Mouse (Mus musculus): ENCODE results near the gene Fabp1. TPM values are rescaled to one million over a fixed set of nuclear protein-coding genes. Genes with fewer than 3 reads are reported as not detected.

Fabp1 gene
- polyA plus RNA-seq, 1 experiment: 8.3 TPM

DNA sequence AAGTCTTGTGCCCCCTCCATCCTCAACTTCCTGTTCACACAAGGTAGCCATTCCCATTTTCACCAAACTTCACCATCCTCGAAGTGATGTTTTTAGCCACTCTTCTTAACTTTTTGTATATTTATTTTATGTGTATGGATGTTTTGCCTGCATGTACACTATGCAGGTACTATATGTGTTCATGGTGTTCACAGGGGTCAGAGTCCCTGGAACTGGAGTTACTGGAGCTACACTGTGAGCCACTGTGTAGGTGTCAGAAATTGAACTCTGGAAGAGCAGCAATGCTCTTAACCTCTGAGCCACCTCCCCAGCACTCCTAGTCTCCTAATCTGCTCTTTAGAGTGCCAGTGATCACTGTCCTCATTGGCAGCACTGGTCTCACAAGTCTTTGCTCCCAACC, 48.8 kb downstream of the Fabp1 start:
- 94% methylated on average over 1 of the region's 1 CpGs for WGBS

DNA sequence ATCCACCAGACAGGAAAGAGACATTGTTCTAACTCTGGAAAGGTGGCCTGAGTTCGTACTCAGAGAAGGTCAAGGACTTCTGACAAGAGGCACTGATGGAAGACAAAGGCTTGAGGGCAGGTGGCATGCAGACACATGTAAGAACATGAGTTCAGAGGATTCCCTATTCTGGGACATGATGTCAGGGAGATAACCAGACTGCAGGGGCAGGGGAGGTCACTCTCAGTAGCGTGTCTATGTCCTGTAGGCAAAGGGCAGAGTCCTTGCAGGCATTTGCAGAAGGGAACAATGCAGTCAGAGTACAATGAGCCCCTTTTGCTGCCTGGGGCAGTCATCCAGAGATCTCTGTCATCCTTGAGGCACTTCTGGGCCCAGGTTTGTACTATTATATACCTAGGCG, 50.0 kb downstream of the Fabp1 start:
- no peak for TF ChIP-seq CTCF (conservative IDR thresholded peaks at IDR 0.05; ENCODE audit: insufficient read depth, insufficient read length, low read depth, low read length)
- TF ChIP-seq POLR2A (IDR thresholded peaks at IDR 0.05; ENCODE audit: low read depth, low read length): no peak
- Histone ChIP-seq H3K27ac (ENCODE audit: insufficient read depth, low read depth, low read length) (no peak overlapping the region), H3K4me1 (ENCODE audit: control insufficient read depth, insufficient read depth, low read length) (no peaks in the 10 kb centered on the region), H3K27me3 (replicated peaks; ENCODE audit: control insufficient read depth, insufficient read depth, low read length) (no peaks in the 10 kb centered on the region), H3K36me3 (ENCODE audit: control insufficient read depth, insufficient read depth, low read length) (no peaks in the 10 kb centered on the region), H3K4me3 (ENCODE audit: insufficient read depth, low read depth, low read length) (no peak overlapping the region)
- no peak for DNase-seq
- WGBS: 70% methylated on average over 3 of the region's 3 CpGs

More for the DNA sequence above, 48.8 kb downstream of the Fabp1 start:
- DNase-seq: no peak
- H3K27me3 ChIP-seq (replicated peaks; ENCODE audit: control insufficient read depth, insufficient read depth, low read length): no peaks in the 10 kb centered on the region
- no peaks in the 10 kb centered on the region for H3K4me1 ChIP-seq (ENCODE audit: control insufficient read depth, insufficient read depth, low read length)
- no peak overlapping the region for H3K4me3 ChIP-seq (ENCODE audit: insufficient read depth, low read depth, low read length)
- no peak for TF ChIP-seq POLR2A (IDR thresholded peaks at IDR 0.05; ENCODE audit: low read depth, low read length)
- no peak for TF ChIP-seq CTCF (conservative IDR thresholded peaks at IDR 0.05; ENCODE audit: insufficient read depth, insufficient read length, low read depth, low read length)
- H3K27ac ChIP-seq (ENCODE audit: insufficient read depth, low read depth, low read length): no peak overlapping the region
- no peaks in the 10 kb centered on the region for H3K36me3 ChIP-seq (ENCODE audit: control insufficient read depth, insufficient read depth, low read length)

DNA sequence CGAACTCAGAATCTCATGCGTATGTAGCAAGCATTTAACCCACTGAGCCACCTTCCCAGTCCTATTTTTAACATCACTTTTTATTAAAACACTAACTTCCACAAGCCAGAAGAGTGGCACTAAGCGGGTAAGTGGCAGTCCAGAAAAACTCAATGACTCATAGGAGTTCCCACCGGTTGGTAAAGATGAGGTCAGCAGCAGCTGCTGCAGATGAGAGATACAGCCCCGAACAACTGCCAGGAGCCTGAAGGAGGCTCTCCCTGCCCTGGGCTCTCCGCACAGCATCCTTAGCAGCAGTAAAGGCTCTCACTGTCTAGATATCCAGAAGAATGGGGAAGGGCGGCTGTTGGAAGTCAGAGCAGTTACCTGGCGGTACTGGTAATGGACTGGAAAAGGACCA, 51.3 kb downstream of the Fabp1 start:
- Histone ChIP-seq H3K36me3 (ENCODE audit: control insufficient read depth, insufficient read depth, low read length) (no peaks in the 10 kb centered on the region), H3K4me1 (ENCODE audit: control insufficient read depth, insufficient read depth, low read length) (no peaks in the 10 kb centered on the region), H3K27ac (ENCODE audit: insufficient read depth, low read depth, low read length) (no peak overlapping the region), H3K27me3 (replicated peaks; ENCODE audit: control insufficient read depth, insufficient read depth, low read length) (no peaks in the 10 kb centered on the region), H3K4me3 (ENCODE audit: insufficient read depth, low read depth, low read length) (no peak overlapping the region)
- no peak for TF ChIP-seq CTCF (conservative IDR thresholded peaks at IDR 0.05; ENCODE audit: insufficient read depth, insufficient read length, low read depth, low read length)
- DNase-seq: no peak
- WGBS: 82% methylated on average over 8 of the region's 8 CpGs

- H3K27ac ChIP-seq (ENCODE audit: insufficient read depth, low read depth, low read length): no peak overlapping the region
- H3K36me3 ChIP-seq (ENCODE audit: control insufficient read depth, insufficient read depth, low read length): no peaks in the 10 kb centered on the region
- WGBS: 91% methylated on average over 6 of the region's 6 CpGs
- H3K4me3 ChIP-seq (ENCODE audit: insufficient read depth, low read depth, low read length): no peak overlapping the region
- no peaks in the 10 kb centered on the region for H3K4me1 ChIP-seq (ENCODE audit: control insufficient read depth, insufficient read depth, low read length)
- no peaks in the 10 kb centered on the region for H3K27me3 ChIP-seq (replicated peaks; ENCODE audit: control insufficient read depth, insufficient read depth, low read length)
- no peak for DNase-seq
- no peak for TF ChIP-seq POLR2A (IDR thresholded peaks at IDR 0.05; ENCODE audit: low read depth, low read length)
- TF ChIP-seq CTCF (conservative IDR thresholded peaks at IDR 0.05; ENCODE audit: insufficient read depth, insufficient read length, low read depth, low read length): no peak
These were observed 54.8 kb downstream of the Fabp1 start for GRCm38 (mm10) chr6:71254456-71254855.

Other genes with a start within 250 kb of the Fabp1 start
- gene Foxi3, start 243.3 kb upstream of the Fabp1 start, polyA plus RNA-seq (2012; rRNA removed): not detected in 2 replicates
- 251 and 265 TPM in 2 replicates for gene Thnsl2, start 55.4 kb upstream of the Fabp1 start, polyA plus RNA-seq (2012; rRNA removed)
- gene Krcc1, start 71.8 kb downstream of the Fabp1 start, polyA plus RNA-seq (2012; rRNA removed): 10.8 and 15.2 TPM in 2 replicates
- gene Smyd1, start 122.4 kb downstream of the Fabp1 start, polyA plus RNA-seq (2012; rRNA removed): 0.57 and 2.3 TPM in 2 replicates
- gene Cd8b1, start 123.0 kb downstream of the Fabp1 start, polyA plus RNA-seq (2012; rRNA removed): 0.14 and 5.7 TPM in 2 replicates
- 1.3 and 4.7 TPM in 2 replicates for gene Cd8a, start 173.6 kb downstream of the Fabp1 start, polyA plus RNA-seq (2012; rRNA removed)
- 33.6 and 40.3 TPM in 2 replicates for gene Rmnd5a, start 240.8 kb downstream of the Fabp1 start, polyA plus RNA-seq (2012; rRNA removed)

Measured in kidney, adult 2 months (tissue).